23 mouse cellular contexts compared by ENCODE assay signal in genomic region chr12:53168189-53169003, GRCm38 (mm10).
DNase-seq lines count a peak whose midpoint lies in the region; ATAC-seq and TF ChIP-seq lines count a peak whose summit lies in the region.
"Had no signal": no experiment of that assay in that cellular context is flagged by ENCODE, and none has a peak within 500 bp of the region (broad histone marks: within the 10 kb centered on the region; RNA-seq: fewer than 3 reads in every experiment).

No protein-coding gene starts in this region.

- peak; percentile 87 for TF ChIP-seq EP300 in CH12.LX (IDR thresholded peaks at IDR 0.05; ENCODE audit: low read length)

- TF ChIP-seq CTCF in CH12.LX (conservative IDR thresholded peaks at IDR 0.05 in 1 of 2, IDR thresholded peaks at IDR 0.05 in 1 of 2; ENCODE audit: low read depth in 2 of 2, low read length in 2 of 2): no peak

- DNase-seq in A20 (ENCODE audit: low read depth, low spot score): peak; percentile 92
- peak; percentile 1 for DNase-seq in B cell, adult 2 months
- DNase-seq in CH12.LX (ENCODE audit: extremely low read depth): peak; percentile 92
- peak; percentile 28 for DNase-seq in splenic B cell, adult 2 months (ENCODE audit: low read depth, low spot score)
- no peak for DNase-seq in heart, postnatal 36 days
- no peak for DNase-seq in left cerebral cortex, postnatal 10 days (ENCODE audit: extremely low spot score in 1 of 2, low spot score in 2 of 2)
- no peak for DNase-seq in ovary, adult 18-20 months (ENCODE audit: low spot score)
- DNase-seq: adrenal gland, adult 2 months; adrenal gland, adult 8-10 months; adrenal gland, postnatal 10 days; adrenal gland, postnatal 14 days; adrenal gland, postnatal 25 days; adrenal gland, postnatal 36 days; cerebellum, adult 11 months; cerebellum, adult 11-12 months; cerebellum, adult 18-20 months; cerebellum, adult 2 months; cerebellum, adult 8-10 months had no signal

- H3K9me3 ChIP-seq in CH12.LX (replicated peaks; ENCODE audit: low read length): peaks cover 4% of the 10 kb centered on the region

- no peak for ATAC-seq in megakaryocyte, adult 5-6 weeks (ENCODE audit: poor library complexity, severe bottlenecking)
- ATAC-seq: activated CD4-positive, CD25-positive, alpha-beta regulatory T cell, adult 4 months; CD4-positive, CD25-positive, alpha-beta regulatory T cell, adult 4 months; Patski had no signal

- H3K27me3 ChIP-seq in CH12.LX (replicated peaks): no peaks in the 10 kb centered on the region
- H3K27me3 ChIP-seq in splenic B cell, adult 2 months (ENCODE audit: control insufficient read depth, insufficient read depth, low read length, poor library complexity, severe bottlenecking): no peaks in the 10 kb centered on the region

- H3K4me1 ChIP-seq in CH12.LX (ENCODE audit: control insufficient read depth in 1 of 2, insufficient read depth in 2 of 2): peaks cover 2 to 12% of the 10 kb centered on the region in 2 experiments; a peak in 3 of 4 replicates

- in situ Hi-C loops in CH12.LX (cut with MboI; ENCODE audit: low pct_ligation_motif_present, low pct_unique_long_range_greater_than_20kb, low sequenced_read_pairs): no loop called here

- no peak; the same call in 1 of the 2 replicates for TF ChIP-seq POLR2A in CH12.LX (IDR thresholded peaks at IDR 0.05; ENCODE audit: low read depth, low read length)

- intact Hi-C loops in heart, postnatal 36 days (cut with DNase I): no loop called here
- intact Hi-C loops in left cerebral cortex, postnatal 10 days (cut with DNase I): no loop called here

- H3K9ac ChIP-seq in CH12.LX (ENCODE audit: insufficient read depth, low read depth): no peak overlapping the region

- no peak for TF ChIP-seq RAD21 in CH12.LX (IDR thresholded peaks at IDR 0.05; ENCODE audit: low read depth, low read length)

- dilution Hi-C loops in CH12.LX (cut with MboI; ENCODE audit: extremely low pct_ligation_motif_present, extremely low pct_unique_long_range_greater_than_20kb, low sequenced_read_pairs): no loop called here

- no peaks in the 10 kb centered on the region for H3K36me3 ChIP-seq in CH12.LX (replicated peaks in 1 of 2; ENCODE audit: control insufficient read depth in 1 of 2, insufficient read depth in 1 of 2, low read length in 1 of 2)
- no peaks in the 10 kb centered on the region for H3K36me3 ChIP-seq in splenic B cell, adult 2 months (ENCODE audit: control insufficient read depth, insufficient read depth, low read length, poor library complexity, severe bottlenecking)
- H3K36me3 ChIP-seq: G1E had no signal

- H3K4me2 ChIP-seq in CH12.LX (ENCODE audit: insufficient read depth, low read depth, poor library complexity, severe bottlenecking): peak overlapping the region; percentile 40; the same call in 1 of the 2 replicates

- peak overlapping the region in 1 of 3 experiments; percentile 15 for H3K4me3 ChIP-seq in CH12.LX (replicated peaks in 1 of 3; ENCODE audit: low read depth in 2 of 3, low read length in 2 of 3, poor library complexity in 1 of 3)

- H3K27ac ChIP-seq in CH12.LX (ENCODE audit: insufficient read depth, low read depth): peak overlapping the region; percentile 49

- no peaks in the 10 kb centered on the region for H3K79me2 ChIP-seq in CH12.LX (replicated peaks; ENCODE audit: control insufficient read depth, extremely low read depth, insufficient read depth, poor library complexity, severe bottlenecking)

TF ChIP-seq in CH12.LX, 34 proteins besides CTCF, POLR2A, EP300 and RAD21:
- TF ChIP-seq TBP (conservative IDR thresholded peaks at IDR 0.05; ENCODE audit: low read depth, low read length) (peak; percentile 54; the same call in 1 of the 2 replicates), ZMIZ1 (IDR thresholded peaks at IDR 0.05; ENCODE audit: low read depth, low read length) (no peak), E2F4 (IDR thresholded peaks at IDR 0.05; ENCODE audit: insufficient replicate concordance, low read depth, low read length) (no peak), SIN3A (IDR thresholded peaks at IDR 0.05; ENCODE audit: low read length) (peak; percentile 44; the same call in 1 of the 2 replicates), HCFC1 (IDR thresholded peaks at IDR 0.05; ENCODE audit: low read depth, low read length) (no peak), KAT2A (IDR thresholded peaks at IDR 0.05; ENCODE audit: insufficient replicate concordance, low read length) (no peak), ZNF384 (IDR thresholded peaks at IDR 0.05; ENCODE audit: low read depth, low read length) (no peak), MAFK (IDR thresholded peaks at IDR 0.05; ENCODE audit: insufficient replicate concordance, low read length) (no peak), ETS1 (conservative IDR thresholded peaks at IDR 0.05; ENCODE audit: low read depth, low read length) (peak; percentile 68), GABPA (IDR thresholded peaks at IDR 0.05; ENCODE audit: insufficient replicate concordance, low read depth, low read length) (no peak), MXI1 (IDR thresholded peaks at IDR 0.05; ENCODE audit: low read depth, low read length) (no peak), MYC (IDR thresholded peaks at IDR 0.05; ENCODE audit: low read depth, low read length) (peak; percentile 35; the same call in 1 of the 2 replicates), CHD1 (IDR thresholded peaks at IDR 0.05; ENCODE audit: low read depth, low read length) (0 out of 2 replicates have a peak, but pooled peaks have one; percentile 55), POLR2AphosphoS2 (IDR thresholded peaks at IDR 0.05; ENCODE audit: low read depth, low read length) (no peak), NRF1 (IDR thresholded peaks at IDR 0.05; ENCODE audit: low read depth, low read length) (no peak), USF1 (IDR thresholded peaks at IDR 0.05; ENCODE audit: low read depth, low read length) (peak; percentile 56), ZC3H11A (IDR thresholded peaks at IDR 0.05; ENCODE audit: low read depth, low read length) (no peak), MAZ (IDR thresholded peaks at IDR 0.05; ENCODE audit: low read depth, low read length) (no peak), ELF1 (IDR thresholded peaks at IDR 0.05; ENCODE audit: low read depth, low read length) (no peak; the same call in 1 of the 2 replicates), SMC3 (IDR thresholded peaks at IDR 0.05; ENCODE audit: low read depth, low read length) (no peak), PAX5 (IDR thresholded peaks at IDR 0.05; ENCODE audit: low read length) (no peak), RCOR1 (conservative IDR thresholded peaks at IDR 0.05; ENCODE audit: low read depth, low read length) (peak; percentile 61; the same call in 1 of the 2 replicates), CHD2 (IDR thresholded peaks at IDR 0.05; ENCODE audit: low read length) (0 out of 2 replicates have a peak, but pooled peaks have one; percentile 57), JUND (conservative IDR thresholded peaks at IDR 0.05; ENCODE audit: low read depth, low read length) (no peak; the same call in 1 of the 2 replicates), BHLHE40 (IDR thresholded peaks at IDR 0.05; ENCODE audit: low read depth, low read length) (peak; percentile 97), IRF4 (IDR thresholded peaks at IDR 0.05; ENCODE audit: low read depth, low read length) (peak; percentile 77), USF2 (conservative IDR thresholded peaks at IDR 0.05; ENCODE audit: low read depth, low read length) (peak; percentile 54), MEF2A (IDR thresholded peaks at IDR 0.05; ENCODE audit: borderline replicate concordance, low read depth, low read length) (0 out of 2 replicates have a peak, but pooled peaks have one; percentile 18), ZKSCAN1 (IDR thresholded peaks at IDR 0.05; ENCODE audit: borderline replicate concordance, low read depth, low read length) (no peak), NELFE (IDR thresholded peaks at IDR 0.05; ENCODE audit: low read depth, low read length) (no peak), JUN (IDR thresholded peaks at IDR 0.05; ENCODE audit: insufficient read depth, low read depth, low read length) (peak; percentile 12; the same call in 1 of the 2 replicates), MAX (IDR thresholded peaks at IDR 0.05; ENCODE audit: low read length) (peak; percentile 69), UBTF (IDR thresholded peaks at IDR 0.05; ENCODE audit: low read depth, low read length) (no peak), TCF12 (IDR thresholded peaks at IDR 0.05; ENCODE audit: low read depth, low read length) (no peak)
TF ChIP-seq in CH12.LX: peak in this region for 14.

Comparison
In these comparisons a context has a peak if more than half of its experiments do, and no peak if none do; other contexts are left out.
1. DNase-seq: peak in A20 (single experiment), B cell, adult 2 months (2 of 2), CH12.LX (single experiment) and splenic B cell, adult 2 months (single experiment); none in heart, postnatal 36 days (0 of 2), left cerebral cortex, postnatal 10 days (0 of 2) and ovary, adult 18-20 months (single experiment).